Mouse (Mus musculus) heart, embryonic 15.5 days (tissue): ENCODE measurements around the gene Ptov1. TPM values are rescaled to one million over a fixed set of nuclear protein-coding genes. Genes with fewer than 3 reads are reported as not detected.

ENCODE experiments used
- microRNA counts: library from miRNA; unstranded; fragments of <30 nt; microRNA quantifications from one replicate; lab custom pipeline; 2016
- microRNA-seq: library from miRNA; unstranded; fragments of <30 nt; microRNA quantifications from one replicate; pipeline ENCODE4, GENCODE M21; 2016
- polyA plus RNA-seq: library from polyadenylated mRNA; unstranded; fragments of >200 nt; fragmentation: Nextera tagmentation; extraction: Ambion mirVana; gene quantifications from 2 replicates; pipeline ENCODE4 v1.2.1, GENCODE M21; 2015

Ptov1 gene
- polyA plus RNA-seq, 1 experiment from 2014 or later: 206 TPM

MicroRNAs encoded within 50 kb of the gene (microRNA counts, 519-probe panel; counts per million panel counts)
- microRNA mmu-miR-707 (lab: Ali Mortazavi, UCI): not detected

Small RNA genes within 50 kb of the gene (microRNA-seq; reads per million reads assigned to microRNA genes)
- not detected for gene Mir707

Other genes with a start within 250 kb of the Ptov1 start
- 1.7 and 6.3 TPM in 2 replicates for gene Myh14, start 198.9 kb downstream of the Ptov1 start, polyA plus RNA-seq
- not detected in 2 replicates for gene Izumo2, start 161.0 kb downstream of the Ptov1 start, polyA plus RNA-seq
- 32.7 and 34.0 TPM in 2 replicates for gene Vrk3, start 121.4 kb downstream of the Ptov1 start, polyA plus RNA-seq
- 0.47 and 0.58 TPM in 2 replicates for gene Zfp473, start 118.7 kb downstream of the Ptov1 start, polyA plus RNA-seq
- gene Nup62, start 53.7 kb downstream of the Ptov1 start, polyA plus RNA-seq: 57.2 and 77.3 TPM in 2 replicates
- 1.1 and 3.2 TPM in 2 replicates for gene Il4i1, start 53.4 kb downstream of the Ptov1 start, polyA plus RNA-seq
- gene Atf5, start 53.1 kb downstream of the Ptov1 start, polyA plus RNA-seq: 2.5 TPM in 2 replicates
- gene Akt1s1, start 20.8 kb downstream of the Ptov1 start, polyA plus RNA-seq: 91.7 and 97.8 TPM in 2 replicates
- gene Tbc1d17, start 20.7 kb downstream of the Ptov1 start, polyA plus RNA-seq: 53.2 and 63.4 TPM in 2 replicates
- gene Pnkp, start 12.6 kb downstream of the Ptov1 start, polyA plus RNA-seq: 22.4 and 28.7 TPM in 2 replicates
- gene Med25, start 22.9 kb upstream of the Ptov1 start, polyA plus RNA-seq: 72.9 and 93.9 TPM in 2 replicates
- 11.9 and 16.3 TPM in 2 replicates for gene Fuz, start 26.3 kb upstream of the Ptov1 start, polyA plus RNA-seq
- 51.9 and 57.4 TPM in 2 replicates for gene Ap2a1, start 59.7 kb upstream of the Ptov1 start, polyA plus RNA-seq
- gene Tsks, start 73.4 kb upstream of the Ptov1 start, polyA plus RNA-seq: 0.13 and 0.27 TPM in 2 replicates
- gene Cpt1c, start 105.1 kb upstream of the Ptov1 start, polyA plus RNA-seq: 9.0 and 12.2 TPM in 2 replicates
- 315 and 356 TPM in 2 replicates for gene Prmt1, start 116.8 kb upstream of the Ptov1 start, polyA plus RNA-seq
- 61.6 and 76.7 TPM in 2 replicates for gene Irf3, start 127.9 kb upstream of the Ptov1 start, polyA plus RNA-seq
- 34.5 and 35.4 TPM in 2 replicates for gene Bcl2l12, start 128.9 kb upstream of the Ptov1 start, polyA plus RNA-seq
- gene Scaf1, start 146.6 kb upstream of the Ptov1 start, polyA plus RNA-seq: 25.1 and 32.5 TPM in 2 replicates
- gene Rras, start 148.2 kb upstream of the Ptov1 start, polyA plus RNA-seq: 76.4 and 80.8 TPM in 2 replicates
- gene Prr12, start 183.1 kb upstream of the Ptov1 start, polyA plus RNA-seq: 5.0 and 7.6 TPM in 2 replicates
- gene Nosip, start 192.6 kb upstream of the Ptov1 start, polyA plus RNA-seq: 42.4 and 54.8 TPM in 2 replicates
- gene Prrg2, start 192.9 kb upstream of the Ptov1 start, polyA plus RNA-seq: 12.9 and 15.9 TPM in 2 replicates
- gene Rcn3, start 222.4 kb upstream of the Ptov1 start, polyA plus RNA-seq: 223 and 285 TPM in 2 replicates
- 52.5 and 62.7 TPM in 2 replicates for gene Fcgrt, start 234.1 kb upstream of the Ptov1 start, polyA plus RNA-seq